Mouse (Mus musculus) heart, adult 2 months (tissue): ENCODE measurements at regions not wholly inside any gene's neighbourhood (a gene's known extent, or its start where the extent isn't known, plus 50 kb on each side); places are given as distances from the start of the nearest gene placed in this dataset.

Experiments used
- CTCF ChIP-seq: fragments of 200-600 bp; IDR thresholded peaks from 2 replicates; pipeline ENCODE4 v1.8.1; 2022; ENCODE audit warnings: antibody characterized with exemption, mild to moderate bottlenecking, moderate library complexity
- POLR2A ChIP-seq: fragments of 200-500 bp; IDR thresholded peaks from 2 replicates; pipeline ENCODE4 v1.6.1; 2011; ENCODE audit warnings: mild to moderate bottlenecking, low read depth, low read length, control low read depth; ENCODE audit not compliant: insufficient read depth

GRCm38 (mm10) chr2:51007409-51008250 lies 141.3 kb downstream of the Rnd3 start:
- TF ChIP-seq CTCF (no peak), POLR2A (no peak)
